Mouse (Mus musculus) stomach, embryonic 16.5 days (tissue): ENCODE measurements around the gene Ms4a2. TPM values are rescaled to one million over a fixed set of nuclear protein-coding genes. Genes with fewer than 3 reads are reported as not detected.

Experiments
- ATAC-seq: fragments of 200-750 bp; cut with Nextera tagmentation; 2 replicates; pipeline ENCODE4 v1.8.0; 2017; ENCODE audit warnings: moderate number of reproducible peaks, moderate TSS enrichment; ENCODE audit not compliant: insufficient read depth, low FRiP score
- H3K27ac ChIP-seq: fragments of 300-500 bp; sonication (generic); 2 replicates; pipeline ENCODE4 v1.5.1; 2014; ENCODE audit warnings: low read length
- H3K27me3 ChIP-seq: fragments of 300-500 bp; sonication (generic); 2 replicates; pipeline ENCODE4 v1.6.1; 2014; ENCODE audit warnings: low read length, control low read depth, mixed read lengths; ENCODE audit not compliant: control insufficient read depth, insufficient read depth
- H3K36me3 ChIP-seq: fragments of 300-500 bp; sonication (generic); 2 replicates; pipeline ENCODE4 v1.6.1; 2014; ENCODE audit warnings: low read length; ENCODE audit not compliant: control insufficient read depth, insufficient read depth
- H3K4me1 ChIP-seq: fragments of 300-500 bp; sonication (generic); 2 replicates; pipeline ENCODE4 v1.6.1; 2014; ENCODE audit warnings: low read length, control low read depth, mixed read lengths; ENCODE audit not compliant: control insufficient read depth, insufficient read depth
- H3K4me2 ChIP-seq: fragments of 300-500 bp; sonication (generic); 2 replicates; pipeline ENCODE4 v1.6.1; 2014; ENCODE audit warnings: low read depth, low read length, mixed read lengths
- H3K4me3 ChIP-seq: fragments of 300-500 bp; sonication (generic); replicated peaks from 2 replicates; pipeline ENCODE4 v1.5.1; 2014; ENCODE audit warnings: mild to moderate bottlenecking, low read length
- H3K9ac ChIP-seq: fragments of 300-500 bp; sonication (generic); 2 replicates; pipeline ENCODE4 v1.6.1; 2014; ENCODE audit warnings: low read length
- H3K9me3 ChIP-seq: fragments of 300-500 bp; sonication (generic); replicated peaks from 2 replicates; pipeline ENCODE4 v1.6.1; 2016; ENCODE audit warnings: low read length, control low read depth; ENCODE audit not compliant: control insufficient read depth
- WGBS: fragments of 180-500 bp; shearing (Covaris S2); extraction: QIAGEN DNeasy Blood & Tissue Kit; methylation state at CpG from one replicate; pipeline ENCODE4 v1.1.7; 2014; 5-methylcytosine and 5-hydroxymethylcytosine counted together
- polyA plus RNA-seq: library from polyadenylated mRNA; unstranded; fragments of >200 nt; fragmentation: Nextera tagmentation; extraction: Ambion mirVana; gene quantifications from 2 replicates; pipeline ENCODE4 v1.2.1, GENCODE M21; 2015

Ms4a2 gene
- polyA plus RNA-seq, 1 experiment from 2014 or later = 1.1 TPM

- no peak for ATAC-seq
- Histone ChIP-seq H3K36me3 (no peaks in the 10 kb centered on the region), H3K4me2 (no peak overlapping the region), H3K27ac (no peak overlapping the region), H3K9ac (no peak overlapping the region), H3K4me3 (no peak overlapping the region), H3K4me1 (no peaks in the 10 kb centered on the region), H3K27me3 (no peaks in the 10 kb centered on the region), H3K9me3 (no peaks in the 10 kb centered on the region)
- 80% methylated on average over 1 of the region's 1 CpGs for WGBS
Observed at GRCm38 (mm10) chr19:11633732-11634131, 10.2 kb upstream of the Ms4a2 start.

DNA sequence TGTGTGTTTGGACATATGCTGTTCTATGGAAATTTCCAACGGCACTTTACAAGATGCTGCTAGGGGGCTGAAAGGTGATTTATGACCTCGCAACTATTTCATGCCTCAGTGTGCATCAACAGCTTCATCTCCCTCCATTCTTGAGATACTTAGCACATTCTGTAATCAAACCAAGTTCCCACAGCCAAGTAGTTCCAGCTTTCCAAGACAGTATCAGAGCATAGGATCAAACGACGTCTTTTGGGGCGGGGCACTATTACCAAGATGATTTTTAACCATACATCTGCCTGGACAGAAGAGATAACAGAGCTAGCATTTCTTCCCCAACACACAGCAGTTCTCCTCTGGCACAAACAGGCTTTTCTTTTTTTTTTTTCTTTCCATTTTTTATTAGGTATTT, 1.7 kb upstream of the Ms4a2 start:
- Histone ChIP-seq H3K9me3 (no peaks in the 10 kb centered on the region), H3K4me3 (no peak overlapping the region), H3K27me3 (no peaks in the 10 kb centered on the region), H3K4me1 (no peaks in the 10 kb centered on the region), H3K36me3 (no peaks in the 10 kb centered on the region), H3K4me2 (no peak overlapping the region), H3K27ac (no peak overlapping the region), H3K9ac (no peak overlapping the region)
- ATAC-seq = no peak
- WGBS = 56% methylated on average over 5 of the region's 5 CpGs

DNA sequence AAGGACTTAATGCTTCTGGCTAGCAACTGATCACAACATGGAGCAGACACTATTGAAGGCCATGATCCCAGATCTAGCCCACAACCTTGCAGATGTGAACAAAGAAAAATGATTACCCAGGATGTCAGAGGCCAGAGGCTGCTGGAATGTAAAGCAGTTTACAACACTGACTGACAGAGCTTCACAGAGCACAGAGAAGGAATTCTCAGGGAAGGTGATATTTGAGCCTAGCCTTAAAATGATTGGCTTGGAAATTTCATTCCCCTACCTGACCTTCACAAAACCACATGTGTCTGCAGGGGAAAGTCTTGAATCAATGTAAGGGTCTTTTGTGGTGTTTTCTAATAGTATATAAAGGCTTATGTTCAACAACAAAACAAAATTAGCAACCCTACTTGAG, 1.3 kb upstream of the Ms4a2 start:
- H3K4me1 ChIP-seq = no peaks in the 10 kb centered on the region
- no peak overlapping the region for H3K4me3 ChIP-seq
- H3K27ac ChIP-seq = no peak overlapping the region
- no peaks in the 10 kb centered on the region for H3K9me3 ChIP-seq
- no peak overlapping the region for H3K9ac ChIP-seq
- H3K27me3 ChIP-seq = no peaks in the 10 kb centered on the region
- no peak overlapping the region for H3K4me2 ChIP-seq
- no peaks in the 10 kb centered on the region for H3K36me3 ChIP-seq
- no peak for ATAC-seq

DNA sequence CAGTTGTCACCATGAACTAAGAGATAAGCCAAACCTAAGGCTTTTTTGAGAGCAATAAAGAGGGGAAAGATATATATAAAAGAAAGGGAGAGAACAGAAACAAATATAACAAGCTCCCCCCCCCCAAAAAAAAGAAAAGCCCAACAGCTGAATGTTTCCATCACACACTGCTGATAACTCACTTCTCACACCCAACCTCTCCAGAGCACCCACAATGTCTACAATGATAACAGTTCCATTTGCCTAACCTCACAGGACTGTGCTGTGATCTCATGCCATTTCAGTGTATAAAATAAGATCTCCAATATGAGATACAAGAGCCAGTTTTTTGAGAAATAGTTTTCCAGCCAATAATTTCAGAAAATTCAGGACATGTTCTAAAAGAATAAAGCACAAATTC, 5.5 kb downstream of the Ms4a2 start:
- H3K9ac ChIP-seq = no peak overlapping the region
- no peaks in the 10 kb centered on the region for H3K4me1 ChIP-seq
- H3K36me3 ChIP-seq = no peaks in the 10 kb centered on the region
- no peaks in the 10 kb centered on the region for H3K27me3 ChIP-seq
- H3K9me3 ChIP-seq = no peaks in the 10 kb centered on the region
- no peak overlapping the region for H3K4me2 ChIP-seq
- H3K27ac ChIP-seq = no peak overlapping the region
- ATAC-seq = no peak
- H3K4me3 ChIP-seq = no peak overlapping the region

GRCm38 (mm10) chr19:11614805-11615204, 8.7 kb downstream of the Ms4a2 start:
- H3K27me3 ChIP-seq = no peaks in the 10 kb centered on the region
- no peak overlapping the region for H3K4me3 ChIP-seq
- H3K9ac ChIP-seq = no peak overlapping the region
- H3K27ac ChIP-seq = no peak overlapping the region
- no peaks in the 10 kb centered on the region for H3K9me3 ChIP-seq
- H3K4me2 ChIP-seq = no peak overlapping the region
- H3K4me1 ChIP-seq = no peaks in the 10 kb centered on the region
- no peaks in the 10 kb centered on the region for H3K36me3 ChIP-seq
- WGBS = 51% methylated on average over 2 of the region's 2 CpGs
- ATAC-seq = no peak

GRCm38 (mm10) chr19:11613776-11614443, 9.6 kb downstream of the Ms4a2 start:
- no peak overlapping the region for H3K9ac ChIP-seq
- no peaks in the 10 kb centered on the region for H3K4me1 ChIP-seq
- H3K27me3 ChIP-seq = no peaks in the 10 kb centered on the region
- no peaks in the 10 kb centered on the region for H3K36me3 ChIP-seq
- 48% methylated on average over 8 of the region's 8 CpGs for WGBS
- no peak overlapping the region for H3K27ac ChIP-seq
- H3K4me3 ChIP-seq = no peak overlapping the region
- ATAC-seq = no peak
- no peak overlapping the region for H3K4me2 ChIP-seq
- no peaks in the 10 kb centered on the region for H3K9me3 ChIP-seq

- no peak for ATAC-seq
- H3K27ac ChIP-seq = no peak overlapping the region
Observed at GRCm38 (mm10) chr19:11613084-11613483, 10.4 kb downstream of the Ms4a2 start.

DNA sequence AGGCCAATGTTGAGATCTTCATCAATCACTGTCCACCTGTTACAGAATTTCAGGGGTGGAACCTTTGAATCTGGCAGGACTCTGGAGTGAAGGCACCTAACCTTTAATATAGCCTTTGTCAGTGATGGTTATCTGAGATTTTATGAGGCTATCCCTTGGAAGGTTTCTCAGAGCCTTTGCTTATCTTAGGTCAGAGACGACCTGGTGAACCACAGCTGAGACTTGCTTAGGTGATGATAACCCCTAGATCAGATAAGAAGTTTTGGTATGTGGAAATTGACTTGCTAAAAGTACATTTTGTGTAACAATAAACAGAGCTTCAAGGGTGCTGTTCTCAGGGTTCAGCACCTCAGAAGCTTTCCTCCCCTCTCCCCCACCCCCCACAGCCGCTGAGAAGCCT, 11.2 kb downstream of the Ms4a2 start:
- H3K9me3 ChIP-seq = no peaks in the 10 kb centered on the region
- H3K27me3 ChIP-seq = no peaks in the 10 kb centered on the region
- WGBS = 25% methylated on average over 2 of the region's 2 CpGs
- no peaks in the 10 kb centered on the region for H3K36me3 ChIP-seq
- no peak overlapping the region for H3K9ac ChIP-seq
- H3K4me2 ChIP-seq = no peak overlapping the region
- no peak overlapping the region for H3K4me3 ChIP-seq
- no peaks in the 10 kb centered on the region for H3K4me1 ChIP-seq
- no peak for ATAC-seq
- no peak overlapping the region for H3K27ac ChIP-seq

More at GRCm38 (mm10) chr19:11613084-11613483, 10.4 kb downstream of the Ms4a2 start:
- WGBS = 86% methylated on average over 1 of the region's 1 CpGs
- Histone ChIP-seq H3K27me3 (no peaks in the 10 kb centered on the region), H3K9ac (no peak overlapping the region), H3K4me1 (no peaks in the 10 kb centered on the region), H3K4me2 (no peak overlapping the region), H3K9me3 (no peaks in the 10 kb centered on the region), H3K4me3 (no peak overlapping the region), H3K36me3 (no peaks in the 10 kb centered on the region)

GRCm38 (mm10) chr19:11611541-11611945, 12.0 kb downstream of the Ms4a2 start:
- Histone ChIP-seq H3K4me1 (no peaks in the 10 kb centered on the region), H3K27me3 (no peaks in the 10 kb centered on the region), H3K4me3 (no peak overlapping the region), H3K27ac (no peak overlapping the region), H3K9me3 (no peaks in the 10 kb centered on the region), H3K9ac (no peak overlapping the region), H3K4me2 (no peak overlapping the region), H3K36me3 (no peaks in the 10 kb centered on the region)
- no peak for ATAC-seq
- 17% methylated on average over 6 of the region's 6 CpGs for WGBS

DNA sequence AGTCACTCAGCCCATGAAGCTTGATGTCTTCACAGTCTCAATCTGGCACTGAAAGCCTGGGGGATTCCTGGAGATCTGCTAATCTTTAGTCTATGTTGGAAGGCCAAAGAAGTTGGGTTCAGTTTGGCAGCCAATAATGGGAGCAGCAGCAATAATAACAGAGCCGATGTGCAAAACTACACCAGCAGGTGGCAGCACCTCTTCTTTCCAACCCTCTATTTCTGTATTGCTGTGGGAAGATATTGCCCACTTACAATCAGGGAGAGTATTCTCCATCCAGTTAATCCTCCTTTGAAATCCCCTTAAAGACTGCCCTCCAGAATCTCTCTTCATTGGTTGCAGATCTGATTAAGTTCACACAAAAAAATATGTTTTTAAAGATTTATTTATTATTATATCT, 15.3 kb downstream of the Ms4a2 start:
- H3K36me3 ChIP-seq = no peaks in the 10 kb centered on the region
- H3K4me1 ChIP-seq = no peaks in the 10 kb centered on the region
- H3K9ac ChIP-seq = no peak overlapping the region
- no peak overlapping the region for H3K4me2 ChIP-seq
- H3K27ac ChIP-seq = no peak overlapping the region
- WGBS = 6% methylated on average over 1 of the region's 1 CpGs
- no peaks in the 10 kb centered on the region for H3K27me3 ChIP-seq
- H3K9me3 ChIP-seq = no peaks in the 10 kb centered on the region
- ATAC-seq = no peak
- H3K4me3 ChIP-seq = no peak overlapping the region
